Mouse (Mus musculus): ENCODE data around the gene Ccer2.
A peak's percentile ranks its signal among the peaks of the same experiment; 100 is the strongest.

Gene Ccer2

DNA sequence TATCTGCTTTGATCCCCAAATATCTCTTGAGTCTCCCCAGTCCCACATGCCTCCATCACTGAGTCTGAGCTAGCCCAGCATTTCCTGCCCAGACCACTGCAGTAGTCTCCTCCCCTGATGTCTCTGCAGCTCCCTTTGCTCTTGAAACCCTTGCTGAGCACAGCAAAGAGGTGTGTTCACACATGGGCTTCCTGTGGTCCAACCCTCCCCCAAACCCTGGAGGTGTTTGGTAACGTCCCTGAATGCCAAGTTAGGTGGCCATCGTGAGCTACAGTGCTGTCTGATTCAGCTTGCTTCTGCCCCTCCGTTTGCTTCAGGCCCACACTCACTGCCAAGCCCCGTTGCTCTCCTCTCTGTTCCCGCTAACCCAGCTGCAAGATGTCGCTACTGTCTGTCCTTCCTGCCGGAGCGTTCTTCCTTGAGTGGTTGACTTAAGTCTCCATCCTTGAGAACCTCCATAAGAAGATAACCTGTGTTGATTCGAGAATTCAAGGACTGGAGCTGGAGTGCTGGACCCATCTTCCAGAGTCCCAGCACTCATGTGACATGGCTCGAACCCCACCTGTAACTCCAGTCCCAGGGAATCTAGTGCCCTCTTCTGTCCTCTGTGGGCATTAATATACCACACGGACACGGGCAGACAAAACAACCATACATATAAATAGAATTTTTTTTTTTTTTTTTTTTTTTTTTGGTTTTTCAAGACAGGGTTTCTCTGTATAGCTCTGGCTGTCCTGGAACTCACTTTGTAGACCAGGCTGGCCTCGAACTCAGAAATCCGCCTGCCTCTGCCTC lies 36.6 kb downstream of the Ccer2 start:
- DNase-seq: no peak

DNA sequence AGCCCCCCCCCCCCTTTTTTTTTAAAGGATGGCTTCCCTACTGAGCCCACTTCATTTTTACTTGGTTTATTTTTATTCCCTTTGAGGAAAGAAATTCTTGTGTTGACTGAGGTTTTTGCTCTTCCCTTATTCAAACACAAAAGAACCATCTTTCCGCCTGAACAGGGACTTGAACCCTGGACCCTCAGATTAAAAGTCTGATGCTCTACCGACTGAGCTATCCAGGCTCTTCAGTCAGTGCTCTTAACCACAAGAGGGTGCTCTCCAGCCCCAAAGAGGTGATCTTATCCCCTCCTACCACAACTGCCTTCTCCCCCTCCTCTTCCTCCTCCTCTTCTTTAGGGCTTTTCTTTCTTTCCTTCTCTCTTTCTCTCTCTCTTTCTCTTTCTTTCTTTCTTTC lies 37.9 kb downstream of the Ccer2 start:
- peak; percentile 35 to 49 for DNase-seq

DNA sequence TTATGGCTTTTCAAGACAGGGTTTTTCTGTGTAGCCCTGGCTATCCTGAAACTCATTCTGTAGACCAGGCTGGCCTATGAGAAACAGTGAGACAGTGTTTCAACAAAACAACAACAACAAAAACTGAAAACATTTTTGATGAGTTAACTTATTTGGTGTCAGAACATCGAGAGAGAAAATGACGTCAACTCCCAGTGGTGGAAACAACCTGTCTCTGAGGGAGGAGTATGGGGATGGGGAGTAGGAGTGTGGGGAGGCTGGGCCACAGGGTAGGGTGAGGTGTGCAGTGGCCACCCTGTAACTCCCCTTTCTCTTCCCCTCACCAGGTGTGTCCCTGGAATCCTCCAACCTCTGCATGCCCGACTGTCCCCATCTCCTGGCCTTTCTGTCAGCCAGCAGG lies 38.5 kb downstream of the Ccer2 start:
- DNase-seq: no peak

DNA sequence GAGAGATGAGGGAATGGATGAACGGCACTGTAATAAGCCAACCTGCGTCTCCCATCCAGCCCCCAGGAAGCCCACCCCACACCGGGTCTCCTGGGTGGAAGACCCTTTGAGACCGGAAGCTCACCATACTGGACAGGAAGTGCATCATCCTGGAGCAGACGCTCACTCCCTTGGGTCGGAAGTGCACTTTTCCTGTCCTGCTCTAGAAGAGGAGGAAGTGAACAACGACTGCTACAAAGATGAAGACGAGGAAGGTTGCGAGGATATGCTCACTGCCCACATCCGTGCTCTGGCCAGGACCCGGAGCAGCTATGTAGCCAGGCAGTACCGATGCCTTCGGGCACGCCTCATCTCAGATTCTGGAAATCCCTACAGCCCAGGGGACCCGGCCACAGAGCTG lies 39.9 kb downstream of the Ccer2 start:
- peak; percentile 36 to 37 for DNase-seq

DNA sequence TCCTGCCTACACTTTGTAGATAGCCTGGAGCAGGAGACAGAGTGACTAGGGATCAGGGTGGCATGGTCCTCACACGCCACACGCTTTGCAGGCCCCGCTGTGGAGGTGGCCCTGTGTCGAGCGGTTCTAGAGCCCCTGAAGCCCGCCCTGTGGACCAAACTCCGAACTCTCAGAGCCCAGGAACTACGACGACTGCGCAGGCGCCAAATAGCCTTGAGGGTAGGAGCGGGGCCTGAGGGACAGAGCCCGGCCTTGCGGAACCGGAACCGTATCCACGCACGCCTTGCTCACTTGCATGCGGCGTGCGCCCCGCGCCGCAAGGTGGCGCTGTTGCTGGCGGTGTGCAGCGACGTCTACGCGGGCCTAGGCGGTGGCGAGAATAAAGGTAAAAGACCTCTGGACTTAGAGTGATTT lies 40.6 kb downstream of the Ccer2 start:
- DNase-seq: peak; percentile 89 to 91

DNA sequence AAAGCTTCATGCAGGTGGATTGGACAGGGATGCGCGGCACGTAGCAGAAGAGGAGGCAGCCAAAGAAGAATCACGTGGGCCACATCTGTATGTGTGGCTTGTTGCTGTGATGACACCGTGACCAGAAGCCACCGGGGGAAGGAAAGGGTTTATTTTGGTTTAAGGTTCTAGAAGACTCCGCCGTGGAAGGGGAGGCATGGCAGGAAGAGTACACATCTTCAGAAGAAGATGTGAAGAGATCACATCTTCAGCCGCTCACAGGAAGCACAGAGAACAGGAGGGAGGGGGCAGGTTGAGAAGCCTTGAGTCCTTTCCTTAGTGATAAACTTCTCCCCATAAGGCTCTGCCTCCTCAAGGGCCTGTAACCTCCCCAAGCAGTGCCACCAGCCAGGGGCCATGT lies 44.0 kb downstream of the Ccer2 start:
- no peak for DNase-seq

DNA sequence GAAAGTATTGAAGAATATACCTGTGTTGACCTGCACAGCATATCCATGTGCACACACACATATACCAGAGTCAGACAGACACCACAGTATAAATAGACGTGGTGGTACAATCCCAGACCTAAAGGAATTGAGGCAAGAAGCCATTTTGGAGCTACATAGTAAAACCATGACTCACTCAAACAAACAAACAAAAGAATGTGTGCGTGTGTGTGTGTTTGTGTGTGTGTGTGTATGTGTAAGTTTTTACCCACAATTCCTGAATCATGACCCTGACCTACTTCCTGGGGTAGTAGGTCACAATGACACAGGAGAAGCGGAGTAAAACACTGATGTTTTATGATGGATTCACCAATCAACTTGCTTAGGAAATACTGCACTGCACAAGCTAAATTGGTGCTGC lies 45.5 kb downstream of the Ccer2 start:
- DNase-seq: no peak

DNA sequence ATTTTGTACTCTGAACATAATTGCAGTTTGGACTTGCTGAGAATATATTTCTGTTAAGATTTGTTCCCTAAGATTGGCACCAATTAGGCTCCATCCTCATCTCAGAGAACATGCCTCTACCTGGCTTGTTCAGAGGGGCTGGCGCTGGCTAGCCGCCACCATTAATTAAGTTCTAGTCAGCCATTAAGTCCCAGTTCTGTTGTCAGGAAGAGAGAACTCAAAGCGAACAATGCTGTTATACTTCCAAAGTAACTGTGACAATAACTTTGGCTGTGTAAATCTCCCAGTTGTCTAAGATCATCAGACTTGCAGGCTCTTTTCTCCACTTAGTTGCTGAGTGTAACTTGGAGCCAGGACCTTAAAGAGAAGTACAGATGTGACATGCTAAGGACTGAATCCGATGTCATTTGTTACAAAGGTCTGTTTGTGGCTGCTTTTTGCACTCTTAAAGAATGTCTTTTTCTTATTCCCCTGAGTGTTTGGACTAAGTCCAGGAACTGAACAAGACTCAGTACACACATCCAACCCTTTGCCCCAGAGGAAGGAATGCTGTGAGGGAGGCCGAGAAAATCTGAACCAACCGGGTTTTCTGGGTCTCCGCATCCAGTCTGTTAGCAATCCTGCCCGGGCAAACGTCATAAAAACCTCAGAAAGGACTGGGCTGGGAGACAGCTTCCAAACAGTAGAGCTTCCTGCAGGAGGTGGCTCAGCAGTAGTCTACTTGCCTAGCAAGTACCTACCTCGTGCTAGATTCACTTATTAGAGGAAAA lies 46.1 kb downstream of the Ccer2 start:
- no peak for DNase-seq

DNA sequence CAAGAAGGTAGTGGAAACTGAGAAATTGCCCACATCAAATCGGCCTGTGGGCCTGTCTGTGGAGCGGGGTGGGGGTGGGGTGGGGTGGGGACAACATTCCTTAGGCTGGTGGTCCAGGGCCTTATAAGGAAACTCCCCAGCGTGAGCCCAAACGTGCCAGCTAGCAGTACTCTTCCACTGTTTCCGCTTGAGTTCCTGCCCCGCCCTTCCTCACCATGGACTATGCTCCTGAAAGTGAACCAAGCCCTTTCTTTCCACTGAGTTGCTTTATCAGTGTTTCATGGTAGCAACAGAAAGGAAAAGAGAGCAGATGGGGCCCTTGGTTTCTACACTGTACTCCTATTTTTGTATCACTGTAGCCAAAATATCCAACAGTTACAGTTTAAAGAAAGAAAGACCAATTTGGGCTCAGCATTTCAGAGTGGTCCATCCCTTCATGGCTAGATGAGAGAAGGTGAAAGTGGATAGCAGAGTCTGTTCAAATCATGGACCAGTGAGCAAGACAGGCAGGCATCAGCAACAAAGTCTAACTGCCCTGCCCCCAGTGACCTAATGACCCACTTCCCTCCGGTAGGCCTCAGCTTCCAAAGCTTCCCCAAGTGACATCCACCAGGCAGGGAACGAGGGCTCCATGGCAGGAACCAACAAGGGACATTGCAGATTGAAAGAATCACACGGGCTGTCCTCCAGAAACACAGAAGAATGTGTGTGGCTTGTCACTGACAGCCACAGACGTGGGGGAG lies 47.0 kb downstream of the Ccer2 start:
- no peak for DNase-seq

DNA sequence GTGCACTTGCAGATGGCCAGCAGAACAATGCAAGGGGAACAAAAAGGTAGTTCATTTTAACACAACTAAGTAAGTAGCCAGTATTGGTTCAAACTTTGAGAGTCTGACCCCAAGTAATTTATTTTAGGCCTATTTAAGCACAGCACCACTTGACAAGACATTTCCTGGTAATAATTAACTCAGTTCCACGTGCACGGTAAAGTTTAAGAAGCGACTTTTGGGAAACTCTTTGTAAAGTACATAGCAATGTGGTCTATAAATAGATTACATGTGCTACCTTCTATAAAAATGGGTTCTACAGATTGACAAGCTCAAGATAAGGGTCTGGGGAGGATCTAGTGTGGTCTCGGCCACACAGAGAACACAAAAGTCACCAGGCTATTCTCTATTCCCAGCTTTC lies 47.8 kb downstream of the Ccer2 start:
- no peak for DNase-seq

DNA sequence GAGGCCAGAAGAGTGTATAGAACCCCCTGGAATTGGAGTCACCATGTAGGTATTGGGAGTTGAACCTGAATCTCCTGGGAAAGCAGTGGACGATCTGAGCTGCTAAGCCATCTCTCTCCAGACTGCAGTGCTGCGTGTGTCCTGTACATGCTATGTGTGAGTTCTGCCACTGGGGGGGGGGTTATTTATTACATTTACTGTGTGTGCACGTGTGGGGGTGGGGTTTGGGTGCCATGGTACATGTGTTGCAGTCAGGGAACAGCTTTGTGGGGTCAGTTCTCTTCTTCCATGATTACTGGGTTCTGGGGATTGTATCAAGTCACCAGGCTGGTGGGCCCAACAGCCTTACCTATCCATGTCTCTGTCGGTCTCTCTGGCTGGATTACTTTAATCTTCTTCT lies 50.9 kb downstream of the Ccer2 start:
- DNase-seq: peak; percentile 68 to 73

DNA sequence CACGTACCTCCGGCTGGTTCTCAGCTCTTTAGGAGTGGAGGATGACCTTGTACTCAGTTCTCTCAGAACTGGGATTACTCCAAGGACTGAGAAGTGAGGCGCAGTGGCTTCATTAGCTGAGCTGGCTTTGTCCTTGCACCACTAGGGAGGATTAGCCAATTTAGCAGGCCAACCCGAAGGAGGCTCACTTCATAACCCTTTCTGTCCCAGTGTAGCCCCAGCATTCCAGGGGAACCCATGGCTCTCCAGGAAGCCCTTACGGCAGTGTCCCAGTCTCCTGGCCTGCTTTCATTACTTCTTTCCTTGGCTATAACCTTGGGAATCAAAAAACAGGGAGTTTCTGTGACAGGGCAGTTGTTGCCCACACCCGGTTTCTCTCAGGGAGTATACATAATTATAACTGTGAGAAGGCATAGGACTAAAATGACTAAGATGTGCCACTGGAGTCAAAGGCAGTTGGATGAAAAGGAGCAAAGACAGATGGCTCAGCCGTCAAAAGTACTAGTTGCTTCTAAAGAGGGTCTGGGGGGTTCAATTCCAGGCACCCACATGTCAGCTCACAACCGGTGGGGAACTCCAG lies 51.8 kb downstream of the Ccer2 start:
- no peak for DNase-seq

DNA sequence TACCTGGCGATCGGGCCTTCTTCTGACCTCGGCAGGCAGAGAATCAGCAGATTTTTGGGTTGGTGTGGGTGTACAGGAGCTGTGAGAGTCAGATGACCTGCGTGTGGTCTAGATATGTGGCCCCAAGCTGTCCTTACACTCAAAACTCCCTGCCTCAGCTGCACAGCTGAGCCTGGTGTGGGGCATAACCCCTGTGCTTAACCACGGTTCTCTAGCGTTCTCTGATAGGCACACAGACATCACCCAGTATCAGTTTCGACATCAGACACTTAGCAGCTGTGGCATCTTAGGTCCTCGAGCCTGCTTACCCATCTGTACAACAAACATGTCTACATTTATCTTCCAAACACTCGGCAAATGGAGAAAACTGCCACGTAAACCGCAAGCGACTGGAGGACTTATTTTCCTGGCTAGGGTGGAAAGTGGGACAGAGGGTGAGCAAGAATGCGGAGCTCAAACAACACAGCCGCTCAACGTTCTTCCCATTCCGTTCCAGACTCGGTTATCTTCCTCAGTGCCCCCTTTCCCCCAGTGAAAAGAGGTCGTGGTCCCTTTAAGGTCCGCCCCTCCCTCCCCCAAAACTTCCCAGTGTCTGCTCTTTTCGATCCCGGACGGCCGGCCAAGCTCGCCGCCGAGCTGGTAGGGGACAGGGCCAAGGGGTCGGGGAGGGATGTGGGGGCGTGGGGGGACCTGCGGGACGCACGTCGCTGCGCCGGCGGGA lies 52.4 kb downstream of the Ccer2 start, which contains the start of gene Hnrnpl:
Gene Hnrnpl (plus strand): TSS at position 321 of the 721 bp plus-strand sequence.
- peak; percentile 47 to 48 for DNase-seq
